Mouse (Mus musculus) intestine, postnatal 0 days (tissue): ENCODE measurements around the gene Rpl11. TPM values are rescaled to one million over a fixed set of nuclear protein-coding genes. Genes with fewer than 3 reads are reported as not detected.

Source experiments
- ATAC-seq: fragments of 200-750 bp; cut with Nextera tagmentation; 2 replicates; pipeline ENCODE4 v1.8.0; 2017; ENCODE audit warnings: mild to moderate bottlenecking, moderate TSS enrichment, moderate library complexity
- H3K27ac ChIP-seq: fragments of 300-500 bp; sonication (generic); 2 replicates; pipeline ENCODE4 v1.5.1; 2014; ENCODE audit warnings: mild to moderate bottlenecking, low read depth, low read length, moderate library complexity
- H3K27me3 ChIP-seq: fragments of 300-500 bp; sonication (generic); replicated peaks from 2 replicates; pipeline ENCODE4 v1.6.1; 2014; ENCODE audit warnings: low read length, mixed read lengths; ENCODE audit not compliant: control insufficient read depth, insufficient read depth
- H3K36me3 ChIP-seq: fragments of 300-500 bp; sonication (generic); 2 replicates; pipeline ENCODE4 v1.6.1; 2014; ENCODE audit warnings: mild to moderate bottlenecking, moderate library complexity; ENCODE audit not compliant: control insufficient read depth, insufficient read depth
- H3K4me1 ChIP-seq: fragments of 300-500 bp; sonication (generic); replicated peaks from 2 replicates; pipeline ENCODE4 v1.6.1; 2014; ENCODE audit warnings: antibody characterized with exemption, low read length, mixed read lengths; ENCODE audit not compliant: control insufficient read depth, insufficient read depth
- H3K4me2 ChIP-seq: fragments of 300-500 bp; sonication (generic); replicated peaks from 2 replicates; pipeline ENCODE4 v1.6.1; 2014; ENCODE audit warnings: low read depth, mild to moderate bottlenecking, moderate library complexity
- H3K4me3 ChIP-seq: fragments of 300-500 bp; sonication (generic); 2 replicates; pipeline ENCODE4 v1.5.1; 2014; ENCODE audit warnings: low read depth, low read length
- H3K9ac ChIP-seq: fragments of 300-500 bp; sonication (generic); 2 replicates; pipeline ENCODE4 v1.6.1; 2014; ENCODE audit warnings: mild to moderate bottlenecking, low read depth, low read length
- H3K9me3 ChIP-seq: fragments of 300-500 bp; sonication (generic); 2 replicates; pipeline ENCODE4 v1.6.1; 2016; ENCODE audit warnings: mixed run types; ENCODE audit not compliant: control insufficient read depth
- CTCF ChIP-seq: sonication (generic); IDR thresholded peaks from 2 replicates; pipeline ENCODE4 v1.5.1; 2016; ENCODE audit warnings: low read depth, mild to moderate bottlenecking, control low read depth, antibody characterized with exemption, moderate library complexity
- WGBS: fragments of 180-500 bp; shearing (Covaris S2); extraction: QIAGEN DNeasy Blood & Tissue Kit; methylation state at CpG from one replicate; pipeline ENCODE4 v1.1.7; 2014; 5-methylcytosine and 5-hydroxymethylcytosine counted together
- polyA plus RNA-seq: library from polyadenylated mRNA; unstranded; fragments of >200 nt; fragmentation: Nextera tagmentation; extraction: Ambion mirVana; gene quantifications from 2 replicates; pipeline ENCODE4 v1.2.1, GENCODE M21; 2015

Rpl11 gene
- polyA plus RNA-seq, 1 experiment from 2014 or later = 276 TPM

GRCm38 (mm10) chr4:136094519-136095219, 41.4 kb upstream of the Rpl11 start:
- Histone ChIP-seq H3K4me3 (no peak overlapping the region), H3K9ac (no peak overlapping the region), H3K9me3 (no peaks in the 10 kb centered on the region), H3K27ac (no peak overlapping the region), H3K4me1 (no peaks in the 10 kb centered on the region), H3K36me3 (no peaks in the 10 kb centered on the region), H3K4me2 (no peak overlapping the region), H3K27me3 (no peaks in the 10 kb centered on the region)
- 86% methylated on average over 18 of the region's 18 CpGs for WGBS
- no peak for ATAC-seq
- TF ChIP-seq CTCF = no peak

DNA sequence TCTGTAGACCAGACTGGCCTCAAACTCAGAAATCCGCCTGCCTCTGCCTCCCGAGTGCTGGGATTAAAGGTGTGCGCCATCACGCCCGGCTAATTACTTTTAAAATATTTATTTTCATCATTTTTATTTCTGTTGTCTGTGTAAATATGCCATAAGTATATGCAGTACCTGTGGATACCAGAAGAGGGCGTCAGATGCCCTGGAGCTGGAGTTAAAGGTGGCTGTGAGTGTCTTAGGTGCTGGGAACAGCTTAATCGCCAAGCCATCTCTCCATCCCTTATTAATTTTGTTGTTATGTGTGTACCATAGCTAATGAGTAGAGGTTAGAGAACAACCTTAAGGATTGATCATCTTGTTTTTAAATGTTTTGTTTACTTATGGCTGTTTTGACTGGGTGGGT, 39.3 kb upstream of the Rpl11 start:
- ATAC-seq = no peak
- no peak overlapping the region for H3K4me3 ChIP-seq

GRCm38 (mm10) chr4:136091346-136091745, 38.1 kb upstream of the Rpl11 start:
- ATAC-seq = no peak
- H3K9me3 ChIP-seq = no peaks in the 10 kb centered on the region
- TF ChIP-seq CTCF = no peak
- no peaks in the 10 kb centered on the region for H3K27me3 ChIP-seq
- H3K4me2 ChIP-seq = no peak overlapping the region
- H3K4me3 ChIP-seq = no peak overlapping the region
- no peak overlapping the region for H3K9ac ChIP-seq
- H3K27ac ChIP-seq = no peak overlapping the region
- WGBS = 92% methylated on average over 4 of the region's 4 CpGs
- no peaks in the 10 kb centered on the region for H3K36me3 ChIP-seq
- H3K4me1 ChIP-seq = no peaks in the 10 kb centered on the region

More for the DNA sequence above, 39.3 kb upstream of the Rpl11 start:
- Histone ChIP-seq H3K27me3 (no peaks in the 10 kb centered on the region), H3K9me3 (no peaks in the 10 kb centered on the region), H3K4me2 (no peak overlapping the region), H3K9ac (no peak overlapping the region), H3K36me3 (no peaks in the 10 kb centered on the region), H3K4me1 (no peaks in the 10 kb centered on the region), H3K27ac (no peak overlapping the region)
- WGBS = 86% methylated on average over 7 of the region's 7 CpGs
- peak; percentile 51 for TF ChIP-seq CTCF

DNA sequence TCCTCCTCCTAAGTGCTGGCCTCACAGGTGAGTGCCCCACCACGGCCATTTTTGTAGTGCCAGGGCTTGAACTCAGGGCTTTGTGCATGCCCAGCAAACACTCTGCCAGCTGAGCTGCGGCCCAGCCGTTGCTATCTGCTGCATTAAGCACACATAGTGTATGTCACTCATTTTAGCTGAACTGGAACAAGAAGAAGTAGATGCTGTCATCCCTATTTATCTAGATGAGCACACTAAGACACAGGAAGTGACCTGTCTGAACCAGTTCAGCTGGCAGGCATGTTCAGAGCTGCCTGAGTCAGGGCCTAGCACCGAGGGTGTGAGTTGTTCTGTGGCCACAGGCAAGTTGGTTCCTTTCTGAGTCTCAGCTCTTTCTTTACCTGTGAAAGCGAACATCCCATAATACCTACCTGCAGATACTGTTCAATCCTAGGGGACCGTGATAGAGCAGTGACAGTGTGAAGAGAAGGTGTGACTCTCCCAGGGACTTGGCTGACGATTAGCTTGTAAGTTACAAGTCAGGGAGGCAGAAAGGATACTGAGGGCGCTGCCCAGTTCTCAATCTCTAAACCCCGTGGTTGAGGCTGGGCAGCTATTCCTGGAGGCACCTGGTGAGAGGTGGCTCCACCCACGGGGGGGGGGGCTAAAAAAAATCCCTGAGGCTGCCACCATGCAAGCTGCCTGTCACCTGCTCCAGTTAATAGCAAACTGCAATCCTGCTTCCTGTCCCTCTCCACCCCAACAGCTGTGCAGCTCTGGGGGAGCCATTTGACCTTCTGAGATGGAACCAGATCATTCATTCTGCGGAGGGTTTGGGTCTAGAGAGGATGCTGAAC, 36.7 kb upstream of the Rpl11 start:
- no peak overlapping the region for H3K9ac ChIP-seq

DNA sequence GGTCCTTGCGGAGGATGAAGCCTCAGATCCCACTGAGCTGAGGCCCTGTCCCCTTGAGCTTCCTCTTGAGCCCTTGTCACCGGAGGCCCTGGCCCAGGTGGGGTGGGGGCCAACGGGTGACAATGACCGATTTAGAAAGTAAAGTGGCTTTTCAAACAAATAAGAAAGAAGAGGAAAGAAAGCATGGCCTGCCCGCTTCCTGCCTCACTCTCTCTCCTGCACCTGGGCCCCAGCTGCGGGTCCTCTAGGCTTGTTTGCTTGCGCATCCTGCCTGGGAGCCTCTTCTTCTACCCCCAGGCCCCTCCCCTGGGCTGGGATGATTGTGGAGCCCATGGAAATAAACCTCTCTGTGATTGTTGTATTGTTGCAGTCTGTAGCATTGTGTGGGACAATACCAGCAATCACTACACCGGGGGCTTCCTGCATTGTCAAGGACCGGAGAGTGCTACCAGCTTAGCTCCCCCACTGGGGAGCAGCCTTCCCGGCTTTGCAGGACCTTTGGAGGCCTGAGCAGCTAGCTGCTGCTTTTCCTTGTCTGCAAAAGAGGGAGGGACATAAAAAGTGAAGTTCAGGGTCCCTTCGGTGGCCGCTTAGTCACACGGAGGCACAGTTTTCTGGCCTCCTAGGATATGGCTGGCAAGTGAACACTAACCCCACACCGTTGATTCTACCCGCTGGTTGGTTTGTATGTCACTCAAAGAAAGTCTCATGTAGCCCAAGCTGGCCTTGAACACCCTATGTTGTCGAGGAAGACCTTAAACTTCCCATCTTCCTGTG, 35.9 kb upstream of the Rpl11 start:
- H3K27ac ChIP-seq = no peak overlapping the region
- H3K9me3 ChIP-seq = no peaks in the 10 kb centered on the region
- H3K4me1 ChIP-seq = no peaks in the 10 kb centered on the region
- no peak overlapping the region for H3K4me3 ChIP-seq
- 57% methylated on average over 16 of the region's 16 CpGs for WGBS
- no peak for TF ChIP-seq CTCF
- H3K36me3 ChIP-seq = no peaks in the 10 kb centered on the region
- ATAC-seq = no peak
- no peak overlapping the region for H3K4me2 ChIP-seq
- no peaks in the 10 kb centered on the region for H3K27me3 ChIP-seq
- no peak overlapping the region for H3K9ac ChIP-seq

More for the DNA sequence above, 36.7 kb upstream of the Rpl11 start:
- no peak overlapping the region for H3K4me3 ChIP-seq
- H3K4me1 ChIP-seq = no peaks in the 10 kb centered on the region
- no peaks in the 10 kb centered on the region for H3K9me3 ChIP-seq
- no peak overlapping the region for H3K27ac ChIP-seq
- H3K4me2 ChIP-seq = no peak overlapping the region
- no peaks in the 10 kb centered on the region for H3K27me3 ChIP-seq
- no peak for TF ChIP-seq CTCF
- peak; percentile 42; the same call in 1 of the 2 replicates for ATAC-seq
- no peaks in the 10 kb centered on the region for H3K36me3 ChIP-seq
- 53% methylated on average over 11 of the region's 11 CpGs for WGBS

DNA sequence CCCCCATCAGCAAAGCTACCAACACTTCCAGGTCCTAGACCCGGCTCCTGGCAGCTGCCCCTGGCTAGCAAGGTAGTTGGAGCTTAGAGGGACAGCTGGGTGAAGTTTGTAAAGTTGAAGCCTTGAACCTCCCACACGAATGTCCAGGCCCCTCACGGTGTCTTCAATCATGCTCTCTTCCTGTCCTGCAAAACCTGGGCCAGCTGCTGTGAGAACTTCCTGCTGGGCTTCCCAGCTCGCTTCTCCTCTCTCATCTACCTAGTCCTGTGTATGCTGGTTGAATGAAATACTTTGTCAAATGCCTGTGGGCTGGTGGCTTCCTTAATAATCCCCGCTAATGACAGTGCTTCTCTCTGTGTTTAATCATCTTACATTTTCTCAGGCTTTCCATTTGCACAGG, 35.1 kb upstream of the Rpl11 start:
- Histone ChIP-seq H3K9ac (no peak overlapping the region), H3K36me3 (no peaks in the 10 kb centered on the region), H3K27me3 (no peaks in the 10 kb centered on the region), H3K27ac (no peak overlapping the region), H3K4me3 (no peak overlapping the region), H3K4me1 (no peaks in the 10 kb centered on the region), H3K4me2 (no peak overlapping the region), H3K9me3 (no peaks in the 10 kb centered on the region)
- WGBS = 72% methylated on average over 5 of the region's 5 CpGs
- no peak for TF ChIP-seq CTCF
- no peak for ATAC-seq
